Mouse (Mus musculus): Measurements from ENCODE around the gene Urb2.
A peak's percentile ranks its signal among the peaks of the same experiment; 100 is the strongest.

DNA sequence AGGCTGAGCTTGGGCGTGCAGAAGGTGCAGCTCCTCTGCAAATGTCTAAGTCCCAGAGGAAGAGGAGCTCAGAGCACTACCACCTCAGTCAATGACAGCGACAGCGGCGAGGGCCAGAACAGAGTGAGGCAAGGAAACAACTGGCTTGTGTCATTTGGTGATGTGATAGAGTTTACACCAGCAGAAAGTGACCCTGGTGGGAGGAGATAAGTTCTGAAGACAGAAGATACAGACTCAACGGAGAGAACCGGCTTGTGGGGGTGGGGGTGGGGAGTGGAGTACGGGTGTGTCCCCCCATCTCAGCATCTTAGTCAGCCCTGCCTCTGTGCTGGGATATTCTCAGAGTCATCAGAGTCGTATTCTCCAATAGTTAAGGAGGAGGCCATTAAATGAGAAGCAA is 56.1 kb downstream of the Urb2 start:
- TF ChIP-seq CTCF (IDR thresholded peaks at IDR 0.05; ENCODE audit: low read depth) (no peak), EP300 (IDR thresholded peaks at IDR 0.05; ENCODE audit: low read depth) (peak; percentile 26; the same call in 1 of the 2 replicates)
